Mouse (Mus musculus) liver, embryonic 12.5 days (tissue): ENCODE measurements around the gene Slc39a3. TPM values are rescaled to one million over a fixed set of nuclear protein-coding genes. Genes with fewer than 3 reads are reported as not detected.

ENCODE experiments used
- ATAC-seq: fragments of 200-750 bp; cut with Nextera tagmentation; 2 replicates; pipeline ENCODE4 v1.8.0; 2017; ENCODE audit warnings: moderate number of reproducible peaks, mild to moderate bottlenecking, moderate library complexity
- H3K27ac ChIP-seq: fragments of 300-500 bp; sonication (generic); 2 replicates; pipeline ENCODE4 v1.5.1; 2016; ENCODE audit warnings: mild to moderate bottlenecking
- H3K27me3 ChIP-seq: fragments of 300-500 bp; sonication (generic); replicated peaks from 2 replicates; pipeline ENCODE4 v1.6.1; 2016; ENCODE audit warnings: mild to moderate bottlenecking, moderate library complexity
- H3K36me3 ChIP-seq: fragments of 300-500 bp; sonication (generic); 2 replicates; pipeline ENCODE4 v1.6.1; 2016; ENCODE audit warnings: mild to moderate bottlenecking, moderate library complexity
- H3K4me1 ChIP-seq: fragments of 300-500 bp; sonication (generic); 2 replicates; pipeline ENCODE4 v1.6.1; 2016
- H3K4me2 ChIP-seq: fragments of 300-500 bp; sonication (generic); 2 replicates; pipeline ENCODE4 v1.6.1; 2016; ENCODE audit warnings: mild to moderate bottlenecking, moderate library complexity
- H3K4me3 ChIP-seq: fragments of 300-500 bp; sonication (generic); 2 replicates; pipeline ENCODE4 v1.5.1; 2016; ENCODE audit warnings: mild to moderate bottlenecking, moderate library complexity
- H3K9ac ChIP-seq: fragments of 300-500 bp; sonication (generic); 2 replicates; pipeline ENCODE4 v1.6.1; 2016; ENCODE audit warnings: mild to moderate bottlenecking, moderate library complexity
- H3K9me3 ChIP-seq: fragments of 300-500 bp; sonication (generic); replicated peaks from 2 replicates; pipeline ENCODE4 v1.6.1; 2016; ENCODE audit warnings: mild to moderate bottlenecking, moderate library complexity
- WGBS: fragments of 180-500 bp; shearing (Covaris S2); methylation state at CpG from one replicate; pipeline ENCODE4 v1.1.7; 2016; ENCODE audit not compliant: insufficient replicate concordance; 5-methylcytosine and 5-hydroxymethylcytosine counted together
- polyA plus RNA-seq: library from polyadenylated mRNA; unstranded; fragments of >200 nt; fragmentation: Nextera tagmentation; extraction: Ambion mirVana; gene quantifications from 2 replicates; pipeline ENCODE4 v1.2.1, GENCODE M21; 2016

Slc39a3 gene
- polyA plus RNA-seq, 1 experiment from 2014 or later, result 7.9 TPM

DNA sequence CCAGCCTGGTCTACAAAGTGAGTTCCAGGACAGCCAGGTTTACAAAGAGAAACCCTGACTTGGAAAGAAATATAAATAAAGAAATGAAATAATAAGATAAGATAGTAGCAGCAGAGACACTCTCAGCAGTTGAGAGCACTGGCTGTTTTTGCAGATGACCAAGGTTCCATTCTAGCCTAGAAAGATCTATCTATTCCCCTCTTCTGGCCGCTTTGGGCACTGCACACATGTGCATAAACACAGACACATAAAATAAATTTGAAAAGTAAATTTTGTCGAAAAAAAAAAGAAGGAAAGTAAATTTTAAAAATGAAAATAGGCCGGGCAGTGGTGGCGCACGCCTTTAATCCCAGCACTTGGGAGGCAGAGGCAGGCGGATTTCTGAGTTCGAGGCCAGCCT lies 975 bp downstream of the Slc39a3 start:
- Histone ChIP-seq H3K9ac (no peak overlapping the region), H3K27ac (no peak overlapping the region), H3K4me3 (no peak overlapping the region), H3K9me3 (no peaks in the 10 kb centered on the region), H3K36me3 (peaks cover 16% of the 10 kb centered on the region), H3K4me2 (peak overlapping the region; percentile 77), H3K27me3 (no peaks in the 10 kb centered on the region), H3K4me1 (peaks cover 18% of the 10 kb centered on the region)
- ATAC-seq, result no peak
- 71% methylated on average over 7 of the region's 7 CpGs for WGBS

DNA sequence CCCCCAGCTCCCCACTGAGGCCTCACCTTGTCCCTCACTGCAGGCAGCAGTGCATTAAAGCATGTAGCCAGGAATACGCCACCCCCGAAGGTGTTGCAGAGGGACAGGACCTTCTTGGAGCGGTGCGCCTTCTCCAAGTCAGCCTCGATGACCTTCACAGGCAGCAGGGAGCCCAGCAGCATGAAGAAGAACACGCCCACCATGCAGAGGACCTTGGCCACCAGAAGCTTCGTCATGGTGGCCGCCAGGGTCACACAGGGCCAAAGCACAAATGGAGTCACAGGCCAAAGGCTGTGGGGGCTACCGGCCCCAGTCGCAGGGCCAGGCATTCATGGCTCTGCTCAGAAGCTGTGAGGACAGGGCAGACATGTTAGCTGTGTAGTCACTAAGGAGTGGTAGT lies 3.6 kb downstream of the Slc39a3 start:
- H3K4me3 ChIP-seq, result no peak overlapping the region
- ATAC-seq, result no peak
- no peak overlapping the region for H3K27ac ChIP-seq
- H3K36me3 ChIP-seq, result peaks cover 29% of the 10 kb centered on the region
- no peak overlapping the region for H3K4me2 ChIP-seq
- peaks cover 22% of the 10 kb centered on the region for H3K4me1 ChIP-seq
- H3K9me3 ChIP-seq, result no peaks in the 10 kb centered on the region
- WGBS, result 75% methylated on average over 10 of the region's 10 CpGs
- H3K27me3 ChIP-seq, result no peaks in the 10 kb centered on the region; the same call in 1 of the 2 replicates
- H3K9ac ChIP-seq, result no peak overlapping the region; the same call in 1 of the 2 replicates

DNA sequence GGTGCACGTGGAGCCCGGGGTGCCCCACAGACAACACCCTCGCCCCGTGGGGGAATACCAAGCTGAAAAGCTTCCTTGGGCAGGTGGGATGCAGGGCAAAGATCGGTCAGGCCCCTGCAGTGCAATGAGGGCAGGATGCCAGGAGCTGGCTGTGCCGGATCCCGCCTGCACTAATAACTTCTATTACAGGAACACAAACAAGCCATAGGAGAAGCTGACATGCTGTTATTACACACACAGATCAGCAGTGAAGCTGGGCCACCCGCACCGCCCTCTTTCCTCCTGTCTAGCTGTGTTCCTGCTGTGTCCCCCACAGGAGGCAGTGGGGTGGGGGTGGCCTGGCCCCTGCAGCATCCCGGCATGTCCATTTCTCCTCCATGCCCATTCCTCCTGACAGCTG lies 8.2 kb downstream of the Slc39a3 start:
- Histone ChIP-seq H3K36me3 (peaks cover 29% of the 10 kb centered on the region), H3K4me2 (no peak overlapping the region), H3K27me3 (peaks cover 30% of the 10 kb centered on the region), H3K4me1 (peaks cover 19% of the 10 kb centered on the region), H3K9ac (no peak overlapping the region), H3K27ac (no peak overlapping the region), H3K9me3 (no peaks in the 10 kb centered on the region), H3K4me3 (no peak overlapping the region)
- 65% methylated on average over 10 of the region's 10 CpGs for WGBS
- ATAC-seq, result no peak

DNA sequence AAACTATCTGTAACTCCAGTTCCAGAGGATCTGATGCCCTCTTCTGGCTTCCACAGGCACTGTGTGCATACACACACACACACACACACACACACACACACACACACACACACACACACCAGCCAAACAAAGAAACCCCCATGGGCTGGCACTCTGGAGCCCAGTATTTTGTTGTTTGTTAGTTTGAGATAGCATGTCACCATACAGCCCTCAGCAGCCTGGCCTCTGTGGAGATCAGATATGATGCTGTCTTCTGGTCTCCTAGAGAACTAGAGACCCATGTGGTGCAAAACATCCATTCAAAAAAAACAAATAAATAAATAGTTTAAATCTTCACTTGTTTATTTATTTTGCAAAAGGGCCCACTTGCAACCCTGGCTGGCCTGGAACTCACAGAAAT lies 9.0 kb downstream of the Slc39a3 start:
- Histone ChIP-seq H3K9me3 (no peaks in the 10 kb centered on the region), H3K4me3 (no peak overlapping the region), H3K27me3 (peaks cover 38% of the 10 kb centered on the region), H3K4me2 (no peak overlapping the region), H3K36me3 (peaks cover 23% of the 10 kb centered on the region), H3K27ac (no peak overlapping the region), H3K4me1 (peaks cover 19% of the 10 kb centered on the region), H3K9ac (no peak overlapping the region)
- ATAC-seq, result 0 out of 2 replicates have a peak, but pooled peaks have one; percentile 35

DNA sequence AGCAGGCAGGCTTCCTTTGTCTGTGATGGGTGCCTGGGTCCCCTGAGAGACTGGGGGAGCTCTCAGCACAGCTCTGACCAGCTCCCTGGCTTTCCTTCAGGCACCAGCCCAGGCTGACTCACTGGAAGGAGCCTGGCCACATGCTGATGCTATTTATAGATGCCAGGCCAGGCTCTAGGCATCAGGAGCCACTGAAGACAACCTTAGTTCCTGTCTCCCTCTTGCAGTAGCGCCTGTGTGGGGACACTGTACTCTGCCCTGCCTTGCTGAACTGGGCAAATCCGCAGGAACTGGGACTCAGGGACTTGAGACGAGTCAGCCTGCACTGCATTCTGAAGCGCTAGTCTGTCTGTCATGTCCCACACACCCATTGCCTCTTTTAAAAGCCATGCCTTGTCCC lies 9.9 kb downstream of the Slc39a3 start:
- no peak overlapping the region for H3K27ac ChIP-seq
- no peak overlapping the region for H3K4me2 ChIP-seq
- no peak for ATAC-seq
- H3K36me3 ChIP-seq, result peaks cover 18% of the 10 kb centered on the region
- WGBS, result 44% methylated on average over 4 of the region's 4 CpGs
- H3K9me3 ChIP-seq, result no peaks in the 10 kb centered on the region
- peaks cover 47% of the 10 kb centered on the region for H3K27me3 ChIP-seq
- H3K4me3 ChIP-seq, result no peak overlapping the region
- H3K9ac ChIP-seq, result no peak overlapping the region
- peaks cover 19% of the 10 kb centered on the region for H3K4me1 ChIP-seq

DNA sequence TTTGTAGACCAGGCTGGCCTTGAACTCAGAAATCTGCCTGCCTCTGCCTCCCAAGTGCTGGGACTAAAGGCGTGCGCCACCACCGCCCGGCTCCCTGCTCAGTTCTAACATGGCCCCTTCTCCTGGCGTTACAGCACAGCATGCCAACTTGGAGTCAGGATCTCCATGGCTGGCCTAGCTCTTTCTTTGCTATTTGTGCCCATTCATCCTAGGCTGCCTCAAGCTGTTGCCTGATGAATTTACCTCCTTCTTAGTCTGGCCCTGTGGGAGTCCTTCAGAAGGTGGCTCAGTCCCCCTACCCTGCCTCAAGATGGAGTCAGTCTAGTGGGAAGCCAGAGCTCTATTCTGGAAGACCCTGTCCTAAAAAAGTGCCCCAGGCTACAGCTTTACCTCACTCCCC lies 10.4 kb downstream of the Slc39a3 start:
- ATAC-seq, result no peak
- no peak overlapping the region for H3K27ac ChIP-seq
- H3K27me3 ChIP-seq, result peaks cover 52% of the 10 kb centered on the region
- H3K9ac ChIP-seq, result no peak overlapping the region
- WGBS, result 83% methylated on average over 5 of the region's 5 CpGs
- no peaks in the 10 kb centered on the region for H3K9me3 ChIP-seq
- H3K4me3 ChIP-seq, result no peak overlapping the region
- peaks cover 18% of the 10 kb centered on the region for H3K36me3 ChIP-seq
- H3K4me2 ChIP-seq, result no peak overlapping the region
- H3K4me1 ChIP-seq, result peaks cover 19% of the 10 kb centered on the region

DNA sequence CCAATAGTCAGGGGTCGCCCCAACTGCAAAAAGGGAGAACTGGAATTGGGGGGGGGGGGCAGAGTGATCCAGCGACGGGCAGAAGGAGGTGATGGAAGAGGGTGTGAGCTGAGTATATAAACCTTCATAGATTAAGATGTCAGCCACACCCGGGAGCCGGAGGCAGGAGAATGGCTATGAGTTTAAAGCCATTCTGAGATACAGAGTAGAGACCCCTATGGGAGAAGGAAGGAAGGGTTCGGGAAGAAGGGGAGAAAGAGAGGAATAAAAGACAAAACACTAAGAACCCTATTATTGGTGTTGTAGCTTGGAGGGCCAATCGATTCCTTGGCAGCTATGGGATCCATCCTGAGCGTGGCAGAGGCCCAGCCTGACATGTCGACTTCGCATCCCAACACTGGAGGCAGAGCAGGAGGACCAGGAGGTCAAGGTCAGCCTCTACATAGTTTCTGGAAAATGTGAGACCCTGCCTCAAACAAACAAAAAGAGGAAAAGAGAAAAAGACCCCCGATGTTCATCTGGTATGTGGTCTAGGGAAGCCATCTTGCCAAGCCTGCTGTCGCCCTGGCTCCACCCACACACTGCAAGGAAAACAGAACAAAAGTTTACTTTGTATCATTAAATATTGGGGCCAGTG lies 11.5 kb downstream of the Slc39a3 start, which contains the start of gene Diras1:
Diras1 (minus strand) TSS at position 24 of the 637 bp plus-strand sequence.
- WGBS, result 47% methylated on average over 12 of the region's 12 CpGs
- Histone ChIP-seq H3K4me1 (peaks cover 19% of the 10 kb centered on the region), H3K9ac (no peak within 1 kb of the TSS), H3K36me3 (peaks cover 8% of the 10 kb centered on the region; the same call in 1 of the 2 replicates), H3K9me3 (no peaks in the 10 kb centered on the region), H3K27me3 (peaks cover 63% of the 10 kb centered on the region), H3K27ac (no peak within 1 kb of the TSS), H3K4me2 (peak within 1 kb of the TSS; percentile 54), H3K4me3 (peak within 1 kb of the TSS; percentile 31; the same call in 1 of the 2 replicates)
- no peak for ATAC-seq

DNA sequence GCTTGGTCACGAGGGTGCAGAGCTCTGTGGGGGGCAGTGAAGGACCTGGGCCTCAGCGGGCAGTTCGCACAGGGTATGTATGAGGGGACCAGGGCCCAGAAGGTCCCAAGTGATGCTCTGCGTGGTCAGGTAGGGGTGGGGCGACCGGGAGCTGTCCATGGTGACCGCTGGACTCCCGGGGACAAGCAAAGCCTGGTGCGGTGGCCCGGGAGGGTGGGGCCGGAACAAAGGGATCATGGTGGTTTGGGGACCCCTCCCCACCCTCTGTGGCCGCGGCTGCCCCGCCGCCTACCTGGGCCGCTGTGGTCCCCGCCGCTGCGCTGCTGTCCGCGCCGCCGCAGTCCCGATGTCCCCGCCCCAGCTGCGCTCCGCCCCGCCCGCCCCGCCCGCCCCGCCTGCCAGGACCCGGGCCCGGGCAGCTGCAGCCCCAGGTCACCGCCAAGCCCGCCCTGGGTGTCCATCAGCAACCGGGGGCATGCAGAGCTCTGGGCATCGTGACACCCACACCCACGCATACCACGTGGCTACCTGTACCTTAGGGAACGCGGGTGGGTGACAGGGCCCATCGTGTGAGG lies 12.1 kb downstream of the Slc39a3 start:
- H3K9me3 ChIP-seq, result no peaks in the 10 kb centered on the region
- peaks cover 69% of the 10 kb centered on the region for H3K27me3 ChIP-seq
- WGBS, result 4% methylated on average over 30 of the region's 43 CpGs
- peak overlapping the region; percentile 54 for H3K4me2 ChIP-seq
- H3K4me3 ChIP-seq, result peak overlapping the region; percentile 31; the same call in 1 of the 2 replicates
- ATAC-seq, result no peak
- no peak overlapping the region for H3K9ac ChIP-seq
- peaks cover 19% of the 10 kb centered on the region for H3K4me1 ChIP-seq
- no peak overlapping the region for H3K27ac ChIP-seq
- H3K36me3 ChIP-seq, result 0 out of 2 replicates have a peak, but pooled peaks cover 1% of the 10 kb centered on the region

DNA sequence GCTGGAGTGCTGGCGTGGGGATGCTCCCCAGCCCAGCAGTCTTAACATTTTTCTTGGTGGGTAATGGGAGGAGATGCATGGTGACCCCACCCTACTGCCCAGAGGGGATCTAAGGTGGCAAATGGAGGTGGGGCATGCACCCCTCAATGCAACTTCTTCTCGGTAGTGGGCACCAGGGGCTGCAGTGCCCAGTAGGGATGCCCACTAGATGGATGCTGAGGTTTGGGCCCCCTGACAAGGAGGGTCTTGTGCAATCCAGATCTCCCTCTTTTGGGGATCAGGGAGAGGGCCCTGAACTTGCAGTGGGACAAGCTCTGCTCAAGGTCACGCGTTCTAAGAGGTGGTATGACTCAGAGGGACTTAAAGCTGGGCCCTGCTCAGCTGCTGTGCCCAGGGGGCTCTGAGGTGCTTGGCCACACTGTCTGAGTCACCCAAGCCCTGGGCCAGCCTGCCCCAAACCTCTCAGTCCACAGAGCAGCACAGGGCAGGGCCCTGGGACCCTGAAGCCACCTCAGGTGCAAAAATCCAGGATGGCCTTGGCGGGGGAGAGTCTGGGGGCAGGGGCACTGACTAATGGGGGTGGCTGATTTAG lies 12.8 kb downstream of the Slc39a3 start:
- H3K4me1 ChIP-seq, result peaks cover 24% of the 10 kb centered on the region
- no peaks in the 10 kb centered on the region for H3K36me3 ChIP-seq
- H3K9ac ChIP-seq, result no peak overlapping the region
- H3K27ac ChIP-seq, result no peak overlapping the region
- WGBS, result 67% methylated on average over 5 of the region's 5 CpGs
- H3K9me3 ChIP-seq, result no peaks in the 10 kb centered on the region
- H3K27me3 ChIP-seq, result peaks cover 72% of the 10 kb centered on the region
- H3K4me3 ChIP-seq, result no peak overlapping the region
- H3K4me2 ChIP-seq, result no peak overlapping the region
- ATAC-seq, result no peak

DNA sequence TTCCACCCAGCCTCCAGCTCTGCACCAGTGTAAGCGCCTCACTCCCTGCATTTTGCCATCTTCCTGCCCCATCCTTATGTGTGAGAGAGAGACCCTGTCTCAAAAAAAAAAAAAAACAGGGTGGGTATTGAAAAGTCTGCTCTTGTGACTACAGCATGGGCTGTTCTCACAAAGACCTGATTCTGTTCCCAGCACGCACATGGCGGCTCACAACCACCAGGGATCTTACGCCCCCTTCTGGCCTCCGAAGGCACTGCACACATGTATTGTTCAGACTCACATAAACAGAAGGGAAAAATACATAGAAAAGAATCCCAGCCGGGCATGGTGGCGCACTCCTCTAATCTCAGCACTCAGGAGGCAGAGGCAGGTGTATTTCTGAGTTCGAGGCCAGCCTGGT lies 14.5 kb downstream of the Slc39a3 start:
- Histone ChIP-seq H3K9ac (no peak overlapping the region), H3K36me3 (no peaks in the 10 kb centered on the region), H3K4me2 (no peak overlapping the region), H3K27ac (no peak overlapping the region), H3K9me3 (no peaks in the 10 kb centered on the region), H3K4me3 (no peak overlapping the region), H3K27me3 (peaks cover 72% of the 10 kb centered on the region), H3K4me1 (peaks cover 19% of the 10 kb centered on the region)
- WGBS, result 42% methylated on average over 8 of the region's 8 CpGs
- no peak for ATAC-seq

DNA sequence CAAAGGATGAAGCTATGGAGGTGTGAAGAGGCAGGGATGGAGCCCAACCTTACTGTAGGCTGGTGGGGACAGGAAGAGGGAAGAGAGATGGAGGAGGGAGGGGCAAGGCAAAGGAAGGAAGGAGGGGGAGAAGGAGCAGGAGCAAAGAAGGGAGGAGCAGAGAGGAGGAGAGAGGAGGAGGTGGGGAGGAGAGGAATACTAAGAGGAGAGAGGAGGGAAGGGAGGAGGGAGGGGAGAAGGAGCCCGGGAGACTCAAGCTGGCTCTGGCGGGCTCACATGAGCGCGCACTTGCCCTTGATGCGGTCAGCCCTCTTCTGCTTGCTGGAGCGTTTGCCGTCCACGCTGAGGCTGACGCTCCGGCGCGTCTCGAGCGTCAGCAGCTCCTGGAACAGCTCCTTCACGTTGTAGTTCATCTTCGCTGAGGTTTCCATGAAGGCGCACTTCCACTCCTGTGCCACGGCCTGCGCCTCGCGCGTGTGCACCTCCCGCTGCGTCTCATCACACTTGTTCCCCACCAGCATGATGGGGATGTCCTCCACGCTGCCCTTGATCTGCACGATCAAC lies 15.6 kb downstream of the Slc39a3 start:
- no peak overlapping the region for H3K4me2 ChIP-seq
- 7% methylated on average over 26 of the region's 26 CpGs for WGBS

DNA sequence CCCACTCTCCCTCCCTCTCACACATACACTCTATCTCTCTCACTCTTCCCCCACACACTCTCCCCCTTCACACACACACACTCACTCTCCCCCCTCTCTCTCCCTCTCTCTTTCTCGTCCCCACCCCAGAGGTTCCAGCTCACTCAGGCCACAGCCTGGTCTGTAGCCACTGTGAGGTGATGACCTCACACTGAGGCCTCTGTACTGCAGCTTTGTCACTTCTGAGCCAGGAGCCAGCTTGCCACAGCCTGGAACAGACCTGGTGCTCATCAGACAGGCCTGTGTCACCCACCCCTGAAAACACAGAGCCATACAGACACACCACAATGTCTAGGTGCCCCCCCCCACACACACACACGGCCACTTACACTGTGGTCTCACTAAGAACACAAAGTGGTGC lies 17.0 kb downstream of the Slc39a3 start:
- Histone ChIP-seq H3K4me2 (no peak overlapping the region), H3K9ac (no peak overlapping the region), H3K27ac (no peak overlapping the region), H3K9me3 (no peaks in the 10 kb centered on the region), H3K4me3 (no peak overlapping the region), H3K4me1 (peaks cover 21% of the 10 kb centered on the region), H3K27me3 (peaks cover 56% of the 10 kb centered on the region), H3K36me3 (no peaks in the 10 kb centered on the region)
- ATAC-seq, result no peak
- 44% methylated on average over 2 of the region's 2 CpGs for WGBS

More for the DNA sequence above, 15.6 kb downstream of the Slc39a3 start:
- H3K9me3 ChIP-seq, result no peaks in the 10 kb centered on the region
- H3K27me3 ChIP-seq, result peaks cover 67% of the 10 kb centered on the region
- H3K4me3 ChIP-seq, result no peak overlapping the region
- ATAC-seq, result no peak
- H3K9ac ChIP-seq, result no peak overlapping the region
- H3K27ac ChIP-seq, result no peak overlapping the region
- H3K4me1 ChIP-seq, result peaks cover 19% of the 10 kb centered on the region
- H3K36me3 ChIP-seq, result no peaks in the 10 kb centered on the region
